Mouse (Mus musculus) megakaryocyte, embryonic 14.5 days (primary cell): Measurements from ENCODE around the gene Selenof.

ENCODE experiments used
- FLI1 ChIP-seq: IDR thresholded peaks from 2 replicates; pipeline ENCODE4 v1.6.1; 2012; ENCODE audit warnings: low read length, inconsistent platforms, mixed read lengths
- GATA1 ChIP-seq: IDR thresholded peaks from 3 replicates; pipeline ENCODE4 v1.6.1; 2012; ENCODE audit warnings: mixed read lengths, low read length, inconsistent platforms, borderline replicate concordance

DNA sequence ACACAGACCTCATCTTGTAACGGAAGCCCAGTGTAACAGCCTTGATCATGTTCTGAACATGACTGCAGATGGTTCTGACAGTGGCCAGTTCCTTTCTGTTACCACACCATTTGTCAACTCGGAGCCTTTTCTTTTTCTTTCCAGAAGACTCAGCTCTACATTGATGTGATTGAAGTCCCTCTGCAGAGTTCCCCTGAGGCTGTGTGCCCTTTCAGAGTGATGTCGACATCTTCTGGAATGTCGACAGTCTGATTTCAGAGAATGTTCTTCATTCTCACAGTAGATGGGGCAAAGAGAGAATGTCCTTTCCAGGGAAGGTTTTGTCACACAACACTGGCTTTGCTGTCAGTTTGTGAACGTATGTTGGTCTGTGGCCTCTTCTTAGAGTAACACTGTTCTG, 55.6 kb downstream of the Selenof start:
- TF ChIP-seq GATA1: no peak
- no peak for TF ChIP-seq FLI1
